Mouse (Mus musculus) limb, embryonic 10.5 days (tissue): ENCODE measurements around the gene Rnf130. TPM values are rescaled to one million over a fixed set of nuclear protein-coding genes. Genes with fewer than 3 reads are reported as not detected.

Experiments
- DNase-seq: peaks from one replicate; pipeline ENCODE4 v3.0.0-alpha.2; 2017; ENCODE audit warnings: low spot score
- H3K27ac ChIP-seq: fragments of 300-500 bp; sonication (generic); 2 replicates; pipeline ENCODE4 v1.5.1; 2016; ENCODE audit warnings: mild to moderate bottlenecking
- H3K27me3 ChIP-seq: fragments of 300-500 bp; sonication (generic); 2 replicates; pipeline ENCODE4 v1.6.1; 2016; ENCODE audit warnings: low read depth, mild to moderate bottlenecking; ENCODE audit not compliant: poor library complexity, severe bottlenecking
- H3K36me3 ChIP-seq: fragments of 300-500 bp; sonication (generic); 2 replicates; pipeline ENCODE4 v1.6.1; 2016; ENCODE audit warnings: mild to moderate bottlenecking, moderate library complexity
- H3K4me1 ChIP-seq: fragments of 300-500 bp; sonication (generic); 2 replicates; pipeline ENCODE4 v1.6.1; 2016
- H3K4me3 ChIP-seq: fragments of 300-500 bp; sonication (generic); 2 replicates; pipeline ENCODE4 v1.5.1; 2016; ENCODE audit warnings: mild to moderate bottlenecking, moderate library complexity
- H3K9me3 ChIP-seq: fragments of 300-500 bp; sonication (generic); replicated peaks from 2 replicates; pipeline ENCODE4 v1.6.1; 2016; ENCODE audit warnings: mild to moderate bottlenecking
- WGBS: fragments of 180-500 bp; shearing (Covaris S2); methylation state at CpG from one replicate; pipeline ENCODE4 v1.1.7; 2016; 5-methylcytosine and 5-hydroxymethylcytosine counted together
- polyA plus RNA-seq: library from polyadenylated mRNA; unstranded; fragments of >200 nt; fragmentation: Nextera tagmentation; extraction: Ambion mirVana; gene quantifications from 2 replicates; pipeline ENCODE4 v1.2.1, GENCODE M21; 2016

The Rnf130 gene
- polyA plus RNA-seq, result 55.8 and 62.5 TPM in 2 replicates

DNA sequence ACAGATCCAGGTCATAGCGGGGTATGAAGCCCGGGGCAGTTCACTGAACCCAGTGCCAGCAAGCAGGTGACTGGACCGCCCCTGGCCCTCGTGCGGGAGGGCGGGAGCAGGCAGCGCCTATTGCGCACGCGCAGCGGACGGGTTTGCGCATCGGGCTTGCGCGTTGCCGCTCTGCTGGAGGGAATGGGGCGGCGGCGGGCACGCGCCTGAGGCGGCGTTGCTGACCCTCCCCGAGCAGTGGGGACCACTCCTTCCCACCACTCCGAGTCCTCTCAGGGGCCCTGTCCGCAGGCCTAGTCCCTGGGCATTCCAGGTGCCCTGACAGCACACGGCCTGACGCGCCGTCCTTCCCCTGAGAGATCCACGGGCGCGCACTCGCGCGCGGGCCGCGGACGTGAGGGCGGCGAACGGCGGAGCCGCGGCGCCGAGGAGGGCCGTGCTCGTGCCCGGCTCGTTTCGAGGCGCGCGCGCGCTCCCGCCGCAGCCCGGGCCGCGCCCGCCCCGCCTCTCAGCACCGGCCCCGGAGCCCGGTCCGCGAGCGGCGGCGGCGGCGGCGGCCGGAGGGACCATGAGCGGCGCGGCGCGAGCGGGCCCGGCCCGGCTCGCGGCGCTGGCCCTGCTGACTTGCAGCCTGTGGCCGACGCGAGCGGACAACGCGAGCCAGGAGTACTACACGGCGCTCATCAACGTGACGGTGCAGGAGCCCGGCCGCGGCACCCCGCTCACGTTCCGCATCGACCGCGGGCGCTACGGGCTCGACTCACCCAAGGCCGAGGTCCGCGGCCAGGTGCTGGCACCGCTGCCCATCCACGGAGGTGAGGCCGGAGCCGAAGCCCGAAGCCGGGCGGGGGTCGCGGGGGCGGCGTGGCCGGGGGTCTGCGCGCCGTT lies at the start of gene Rnf130:
Gene Rnf130, plus strand, starts transcription at position 514 of the 888 bp plus-strand sequence.
- peak; percentile 98 for DNase-seq
- Histone ChIP-seq H3K4me1 (peaks cover 29% of the 10 kb centered on the region), H3K9me3 (no peaks in the 10 kb centered on the region), H3K36me3 (no peaks in the 10 kb centered on the region), H3K27ac (peak within 1 kb of the TSS; percentile 98), H3K27me3 (peaks cover 18% of the 10 kb centered on the region), H3K4me3 (peak within 1 kb of the TSS; percentile 98)
- 5% methylated on average over 129 of the region's 129 CpGs for WGBS

DNA sequence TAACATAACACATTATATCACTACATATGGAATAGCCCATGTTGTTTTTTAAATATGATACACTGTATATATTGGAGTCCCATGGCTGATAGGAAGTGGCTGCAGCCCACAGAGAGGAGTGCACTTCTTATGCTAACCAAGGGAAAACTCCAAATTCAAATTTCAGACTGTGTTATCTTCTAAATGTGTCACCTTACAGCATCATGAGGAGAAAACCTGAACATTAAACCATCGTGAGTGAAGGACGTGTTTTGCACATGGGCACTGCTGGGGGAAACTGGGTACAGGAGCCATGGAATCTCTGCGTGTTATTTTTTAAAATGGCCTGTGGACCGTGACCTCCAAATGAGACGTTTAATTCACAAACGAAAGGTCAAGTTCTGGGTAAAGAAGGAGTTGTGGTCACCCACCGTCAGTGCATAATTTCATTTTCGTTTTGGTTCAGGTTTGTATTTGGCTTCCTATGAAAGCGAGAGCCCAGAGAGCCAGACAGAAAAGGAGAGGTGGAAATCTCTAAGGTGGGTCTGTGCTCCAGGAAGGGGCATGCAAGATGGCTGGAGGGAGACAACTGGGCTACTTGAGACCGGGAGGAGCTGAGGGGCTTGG lies 47.1 kb upstream of the Rnf130 start:
- DNase-seq, result no peak
- 89% methylated on average over 10 of the region's 10 CpGs for WGBS
- Histone ChIP-seq H3K27me3 (no peaks in the 10 kb centered on the region), H3K4me3 (no peak overlapping the region), H3K36me3 (no peaks in the 10 kb centered on the region), H3K4me1 (no peaks in the 10 kb centered on the region), H3K27ac (no peak overlapping the region), H3K9me3 (no peaks in the 10 kb centered on the region)

- Histone ChIP-seq H3K27ac (no peak overlapping the region), H3K4me3 (no peak overlapping the region), H3K36me3 (no peaks in the 10 kb centered on the region), H3K27me3 (no peaks in the 10 kb centered on the region), H3K9me3 (no peaks in the 10 kb centered on the region), H3K4me1 (no peaks in the 10 kb centered on the region)
- no peak for DNase-seq
- 93% methylated on average over 8 of the region's 8 CpGs for WGBS
Observed at GRCm38 (mm10) chr11:49978935-49979334, 46.2 kb upstream of the Rnf130 start.

GRCm38 (mm10) chr11:49980681-49981235 lies 44.4 kb upstream of the Rnf130 start:
- no peaks in the 10 kb centered on the region for H3K36me3 ChIP-seq
- H3K9me3 ChIP-seq, result no peaks in the 10 kb centered on the region
- H3K27me3 ChIP-seq, result no peaks in the 10 kb centered on the region
- no peak overlapping the region for H3K27ac ChIP-seq
- no peak for DNase-seq
- 76% methylated on average over 6 of the region's 6 CpGs for WGBS
- H3K4me1 ChIP-seq, result no peaks in the 10 kb centered on the region
- no peak overlapping the region for H3K4me3 ChIP-seq

- no peak overlapping the region for H3K27ac ChIP-seq
- H3K4me1 ChIP-seq, result no peaks in the 10 kb centered on the region
- DNase-seq, result no peak
- H3K4me3 ChIP-seq, result no peak overlapping the region
- no peaks in the 10 kb centered on the region for H3K9me3 ChIP-seq
- no peaks in the 10 kb centered on the region for H3K36me3 ChIP-seq
- no peaks in the 10 kb centered on the region for H3K27me3 ChIP-seq
- WGBS, result 81% methylated on average over 7 of the region's 7 CpGs
Observed at GRCm38 (mm10) chr11:49981321-49981963, 43.7 kb upstream of the Rnf130 start.

- Histone ChIP-seq H3K9me3 (no peaks in the 10 kb centered on the region), H3K4me1 (no peaks in the 10 kb centered on the region), H3K4me3 (no peak overlapping the region), H3K36me3 (no peaks in the 10 kb centered on the region), H3K27me3 (no peaks in the 10 kb centered on the region), H3K27ac (no peak overlapping the region)
- DNase-seq, result no peak
- WGBS, result 91% methylated on average over 4 of the region's 4 CpGs
Observed at GRCm38 (mm10) chr11:49982094-49982493, 43.1 kb upstream of the Rnf130 start.

GRCm38 (mm10) chr11:49982881-49983280 lies 42.3 kb upstream of the Rnf130 start:
- H3K36me3 ChIP-seq, result no peaks in the 10 kb centered on the region

DNA sequence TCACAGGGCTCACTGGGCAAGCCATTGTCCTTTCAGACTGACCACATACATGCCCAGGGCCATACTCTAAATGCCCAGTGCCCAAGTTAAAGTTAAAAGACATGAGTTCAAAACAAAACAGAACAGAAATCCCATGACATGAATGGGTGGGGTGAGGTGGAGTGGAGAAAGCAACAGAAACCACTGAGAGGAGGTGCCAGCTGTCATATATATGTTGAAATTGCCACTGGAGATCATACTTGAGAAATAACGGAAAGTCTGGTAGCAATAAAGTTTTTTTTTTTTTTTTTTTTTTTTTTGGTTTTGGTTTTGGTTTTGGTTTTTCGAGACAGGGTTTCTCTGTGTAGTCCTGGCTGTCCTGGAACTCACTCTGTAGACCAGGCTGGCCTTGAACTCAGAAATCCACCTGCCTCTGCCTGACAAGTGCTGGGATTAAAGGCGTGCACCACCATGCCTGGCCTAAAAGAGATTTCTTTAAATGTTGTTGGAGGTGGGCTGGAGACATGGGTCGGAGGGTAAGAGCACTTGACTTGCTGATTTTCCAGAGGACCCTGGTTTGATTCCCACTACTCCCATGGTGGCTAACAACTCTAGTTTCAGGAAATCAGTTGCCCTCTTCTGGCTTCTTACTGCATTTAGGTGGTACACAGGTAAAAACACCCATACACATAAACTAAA lies 41.1 kb upstream of the Rnf130 start:
- no peak for DNase-seq
- H3K4me1 ChIP-seq, result no peaks in the 10 kb centered on the region
- H3K9me3 ChIP-seq, result no peaks in the 10 kb centered on the region
- H3K36me3 ChIP-seq, result no peaks in the 10 kb centered on the region
- no peak overlapping the region for H3K4me3 ChIP-seq
- no peaks in the 10 kb centered on the region for H3K27me3 ChIP-seq
- 83% methylated on average over 4 of the region's 4 CpGs for WGBS
- H3K27ac ChIP-seq, result no peak overlapping the region

More at GRCm38 (mm10) chr11:49982881-49983280, 42.3 kb upstream of the Rnf130 start:
- no peak overlapping the region for H3K27ac ChIP-seq
- DNase-seq, result no peak
- H3K9me3 ChIP-seq, result no peaks in the 10 kb centered on the region
- WGBS, result 63% methylated on average over 4 of the region's 4 CpGs
- H3K4me3 ChIP-seq, result no peak overlapping the region
- no peaks in the 10 kb centered on the region for H3K27me3 ChIP-seq
- no peaks in the 10 kb centered on the region for H3K4me1 ChIP-seq

DNA sequence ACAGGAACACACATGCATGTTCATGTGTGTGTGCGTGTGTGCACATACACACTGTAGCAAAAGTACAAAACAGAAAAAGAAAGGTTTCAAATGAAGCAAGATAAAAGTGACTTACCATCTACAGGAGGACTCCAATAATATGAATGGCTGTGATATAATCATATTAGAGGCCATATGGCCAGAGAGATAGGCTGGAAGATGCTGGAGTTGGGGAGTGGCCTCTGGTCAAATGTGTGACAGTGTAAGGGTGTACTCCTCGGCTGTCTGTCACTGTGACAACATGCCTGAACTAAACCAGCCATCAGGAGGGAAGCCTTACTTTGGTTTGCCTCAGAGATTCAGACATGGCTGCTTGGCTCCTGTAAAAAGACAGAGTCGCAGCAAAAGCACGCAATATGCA lies 40.1 kb upstream of the Rnf130 start:
- no peak for DNase-seq
- H3K27me3 ChIP-seq, result no peaks in the 10 kb centered on the region
- 84% methylated on average over 4 of the region's 4 CpGs for WGBS
- H3K36me3 ChIP-seq, result no peaks in the 10 kb centered on the region
- H3K4me3 ChIP-seq, result no peak overlapping the region
- no peak overlapping the region for H3K27ac ChIP-seq
- no peaks in the 10 kb centered on the region for H3K9me3 ChIP-seq
- H3K4me1 ChIP-seq, result no peaks in the 10 kb centered on the region

GRCm38 (mm10) chr11:49986277-49987036 lies 38.7 kb upstream of the Rnf130 start:
- 25% methylated on average over 10 of the region's 10 CpGs for WGBS
- H3K9me3 ChIP-seq, result no peaks in the 10 kb centered on the region
- DNase-seq, result peak; percentile 74
- H3K4me1 ChIP-seq, result no peaks in the 10 kb centered on the region
- no peak overlapping the region for H3K27ac ChIP-seq
- no peak overlapping the region for H3K4me3 ChIP-seq
- no peaks in the 10 kb centered on the region for H3K27me3 ChIP-seq
- no peaks in the 10 kb centered on the region for H3K36me3 ChIP-seq

GRCm38 (mm10) chr11:49994536-49994935 lies 30.6 kb upstream of the Rnf130 start:
- 57% methylated on average over 2 of the region's 2 CpGs for WGBS
- no peak overlapping the region for H3K4me3 ChIP-seq
- no peaks in the 10 kb centered on the region for H3K27me3 ChIP-seq
- no peak overlapping the region for H3K27ac ChIP-seq
- no peaks in the 10 kb centered on the region for H3K36me3 ChIP-seq
- H3K9me3 ChIP-seq, result no peaks in the 10 kb centered on the region
- no peaks in the 10 kb centered on the region for H3K4me1 ChIP-seq
- no peak for DNase-seq

DNA sequence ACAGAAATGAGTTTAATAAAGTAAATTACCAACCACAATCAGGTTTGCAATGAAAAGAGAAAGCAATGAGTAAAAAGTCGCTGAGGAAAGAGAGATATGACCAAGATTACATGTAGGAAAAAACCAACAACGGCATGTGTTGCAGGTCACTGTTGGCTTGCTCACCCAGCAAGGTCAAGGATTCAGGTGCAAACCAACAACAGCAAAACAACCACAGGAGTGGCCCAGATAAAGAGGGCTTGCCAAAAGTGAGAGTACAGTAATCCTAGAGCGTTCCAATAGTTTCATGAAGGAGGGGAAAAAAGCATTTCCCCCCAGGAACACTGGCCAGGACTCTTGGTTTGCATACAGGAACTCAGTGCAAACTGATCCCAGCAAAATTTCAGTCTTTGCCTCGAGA lies 28.7 kb upstream of the Rnf130 start:
- 83% methylated on average over 4 of the region's 4 CpGs for WGBS
- no peak overlapping the region for H3K4me3 ChIP-seq
- H3K4me1 ChIP-seq, result no peaks in the 10 kb centered on the region

More for the DNA sequence above, 28.7 kb upstream of the Rnf130 start:
- Histone ChIP-seq H3K36me3 (no peaks in the 10 kb centered on the region), H3K27me3 (no peaks in the 10 kb centered on the region), H3K9me3 (no peaks in the 10 kb centered on the region), H3K27ac (no peak overlapping the region)
- no peak for DNase-seq
